9 mouse cellular contexts compared by ENCODE assay signal in genomic region chr3:154806626-154807025, GRCm38 (mm10).
DNase-seq lines count a peak whose midpoint lies in the region; ATAC-seq and TF ChIP-seq lines count a peak whose summit lies in the region.
"Had no signal": no experiment of that assay in that cellular context is flagged by ENCODE, and none has a peak within 500 bp of the region (broad histone marks: within the 10 kb centered on the region; RNA-seq: fewer than 3 reads in every experiment).

No protein-coding gene starts in this region.

- WGBS in kidney, embryonic 16.5 days = 7% methylated on average over 7 of the region's 7 CpGs
- 6% methylated on average over 7 of the region's 7 CpGs for WGBS in midbrain, embryonic 16.5 days

- DNase-seq in kidney, adult 8-10 months = no peak
- peak; percentile 40 to 62 for DNase-seq in frontal cortex, postnatal 14 days (ENCODE audit: low spot score in 2 of 2)
- peak; percentile 43 to 50 for DNase-seq in left cerebral cortex, adult 2 months (ENCODE audit: extremely low spot score in 1 of 2, low spot score in 2 of 2)
- no peak for DNase-seq in adrenal gland, postnatal 4 days (ENCODE audit: low spot score in 2 of 2)
- DNase-seq in urinary bladder, adult 18-20 months (ENCODE audit: low spot score in 2 of 2) = no peak

- no peak overlapping the region for H3K9ac ChIP-seq in kidney, embryonic 16.5 days (replicated peaks; ENCODE audit: low read length)
- H3K9ac ChIP-seq in midbrain, embryonic 16.5 days (ENCODE audit: low read depth, low read length) = peak overlapping the region; percentile 22; the same call in 1 of the 2 replicates
- H3K9ac ChIP-seq: liver, embryonic 14.5 days had no signal

- H3K4me1 ChIP-seq in kidney, embryonic 16.5 days (ENCODE audit: insufficient read depth, low read length) = no peaks in the 10 kb centered on the region
- peaks cover 33% of the 10 kb centered on the region for H3K4me1 ChIP-seq in midbrain, embryonic 16.5 days (ENCODE audit: control insufficient read depth, insufficient read depth, low read length)

- ATAC-seq in kidney, embryonic 16.5 days (ENCODE audit: low FRiP score, low TSS enrichment) = peak; percentile 69; the same call in 1 of the 2 replicates
- ATAC-seq in midbrain, embryonic 16.5 days = peak; percentile 66
- ATAC-seq in activated CD4-positive, CD25-positive, alpha-beta regulatory T cell, adult 4 months = no peak

- intact Hi-C loops in left cerebral cortex, adult 2 months (cut with DNase I) = loop anchor here (5.0 kb wide), 1 partner anchor 99 kb away; no protein-coding TSS in a partner anchor

- no peak overlapping the region for H3K4me2 ChIP-seq in kidney, embryonic 16.5 days (replicated peaks; ENCODE audit: low read depth, low read length)
- H3K4me2 ChIP-seq in midbrain, embryonic 16.5 days (ENCODE audit: low read length) = no peak overlapping the region

- H3K36me3 ChIP-seq in kidney, embryonic 16.5 days (ENCODE audit: insufficient read depth, low read length) = no peaks in the 10 kb centered on the region
- H3K36me3 ChIP-seq in midbrain, embryonic 16.5 days (ENCODE audit: control insufficient read depth, insufficient read depth, low read length) = no peaks in the 10 kb centered on the region

- H3K27ac ChIP-seq in kidney, embryonic 16.5 days (ENCODE audit: low read length) = no peak overlapping the region
- peak overlapping the region; percentile 65 for H3K27ac ChIP-seq in left cerebral cortex, adult 2 months
- peak overlapping the region; percentile 69 for H3K27ac ChIP-seq in midbrain, embryonic 16.5 days (ENCODE audit: low read length)
- H3K27ac ChIP-seq: liver, embryonic 14.5 days had no signal

- no peaks in the 10 kb centered on the region for H3K9me3 ChIP-seq in kidney, embryonic 16.5 days (ENCODE audit: low read length)
- H3K9me3 ChIP-seq in midbrain, embryonic 16.5 days (replicated peaks; ENCODE audit: control insufficient read depth, low read length, poor library complexity, severe bottlenecking) = no peaks in the 10 kb centered on the region

- no peak overlapping the region for H3K4me3 ChIP-seq in kidney, embryonic 16.5 days (ENCODE audit: low read length)
- no peak overlapping the region for H3K4me3 ChIP-seq in left cerebral cortex, adult 2 months
- no peak overlapping the region for H3K4me3 ChIP-seq in midbrain, embryonic 16.5 days (ENCODE audit: low read depth, low read length)

- H3K27me3 ChIP-seq in kidney, embryonic 16.5 days (ENCODE audit: insufficient read depth, low read length) = no peaks in the 10 kb centered on the region; the same call in 1 of the 2 replicates
- no peaks in the 10 kb centered on the region for H3K27me3 ChIP-seq in midbrain, embryonic 16.5 days (ENCODE audit: control insufficient read depth, insufficient read depth, low read depth, low read length)

- TF ChIP-seq CTCF in left cerebral cortex, adult 2 months (IDR thresholded peaks at IDR 0.05) = no peak

Comparison
In these comparisons a context has a peak if more than half of its experiments do, and no peak if none do; other contexts are left out.
1. DNase-seq: peak in frontal cortex, postnatal 14 days (2 of 2) and left cerebral cortex, adult 2 months (2 of 2); none in kidney, adult 8-10 months (0 of 2), adrenal gland, postnatal 4 days (0 of 2) and urinary bladder, adult 18-20 months (0 of 2).